Mouse (Mus musculus) thymus, adult 18-20 months (tissue): ENCODE results near the gene Flna.
"Not testable (repeated sequence)": the region's sequence is repeated elsewhere in the genome, so short reads cannot be mapped to it uniquely, and the experiment has no call there.

Experiments used
- DNase-seq, 2 experiments: peaks; one replicate each; pipeline ENCODE4 v3.0.0; 2022; ENCODE audit warnings: mixed read lengths in 2 of 2

Gene Flna

DNA sequence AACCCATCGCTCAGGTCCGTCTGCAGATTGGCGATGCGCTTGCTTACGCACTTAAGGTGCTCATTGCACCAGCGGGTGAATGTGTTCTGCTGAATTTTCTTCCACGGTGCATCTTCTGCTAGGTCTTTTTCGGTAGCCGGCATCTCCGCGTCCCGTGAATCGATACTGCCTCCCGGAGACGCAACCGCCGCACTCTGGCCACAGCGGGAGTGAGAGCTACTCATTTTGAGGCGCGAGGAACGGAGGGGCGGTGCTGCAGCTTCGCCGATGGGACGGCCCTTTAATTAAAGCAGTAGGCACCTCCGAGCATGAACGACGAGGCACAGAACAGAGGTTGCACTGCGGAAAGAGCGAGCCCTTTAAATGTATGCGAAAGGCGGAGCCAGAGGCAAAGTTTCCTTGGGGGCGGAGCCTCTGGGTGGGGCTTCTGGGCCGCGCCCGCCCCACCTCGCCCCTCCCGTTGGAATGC is 3.4 kb downstream of the Flna start:
- DNase-seq: peak; percentile 79 to 88

DNA sequence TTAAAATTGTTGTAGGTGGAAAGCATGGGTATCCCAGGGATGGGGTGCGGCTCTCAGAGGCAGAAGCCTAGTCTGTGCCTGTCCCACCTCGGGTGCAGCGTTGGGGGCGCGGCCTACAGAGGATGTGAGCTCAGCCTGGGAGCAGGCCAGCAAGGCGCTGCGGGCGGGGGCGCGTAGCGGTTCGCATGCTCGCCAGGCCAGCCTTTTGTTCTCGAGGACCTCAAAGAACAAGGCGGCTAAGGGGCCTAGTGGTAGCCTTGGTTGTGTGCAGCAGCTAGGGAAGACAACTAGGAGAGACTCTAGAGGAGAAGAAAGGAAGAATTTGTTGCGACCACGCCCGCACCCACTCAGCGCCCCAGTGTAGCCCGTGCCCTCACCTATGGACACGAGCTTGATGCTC is 3.9 kb downstream of the Flna start:
- DNase-seq: peak; percentile 61 to 66

DNA sequence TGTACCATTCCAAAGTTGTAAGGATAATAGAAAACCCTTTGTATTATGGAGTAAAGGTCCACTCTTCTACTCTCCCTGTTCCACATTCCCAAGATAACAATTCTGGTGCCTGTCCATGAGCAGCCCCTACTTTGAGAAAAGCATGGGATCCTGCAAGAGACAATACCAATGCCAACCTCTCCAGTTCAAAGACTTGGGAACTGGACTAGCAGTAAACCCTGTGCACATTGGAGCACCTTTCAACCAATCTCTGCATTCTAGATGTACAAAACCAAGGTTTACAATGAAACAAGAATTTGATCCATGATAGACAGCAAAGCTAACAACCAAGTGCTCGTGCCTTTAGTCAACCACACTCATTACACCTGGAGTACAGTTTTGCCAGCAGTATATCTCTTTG is 4.5 kb downstream of the Flna start:
- no peak for DNase-seq

DNA sequence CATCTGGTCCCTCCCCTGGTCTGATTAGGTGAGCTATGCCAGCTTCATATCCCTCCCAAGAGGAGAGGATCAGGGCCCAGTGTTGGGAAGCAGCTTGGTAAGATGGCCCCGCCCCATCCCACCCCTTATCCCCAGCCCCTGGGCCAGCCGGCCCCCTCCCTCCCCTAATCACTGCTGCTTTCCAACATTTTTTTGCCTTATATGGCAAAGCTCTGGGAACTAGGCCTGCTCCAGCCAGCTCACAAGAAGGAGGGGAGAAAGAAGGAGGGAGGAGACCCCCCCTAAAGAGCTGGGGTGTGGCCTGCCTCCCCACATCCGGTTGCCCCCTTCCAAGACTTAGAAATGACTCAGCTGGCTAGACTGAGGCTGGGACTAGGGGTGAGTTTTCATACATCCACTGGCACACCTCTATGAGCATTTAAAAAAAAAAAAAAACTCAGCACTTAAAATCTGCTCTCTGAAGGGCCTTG is 5.0 kb downstream of the Flna start:
- peak; percentile 59 to 68 for DNase-seq

DNA sequence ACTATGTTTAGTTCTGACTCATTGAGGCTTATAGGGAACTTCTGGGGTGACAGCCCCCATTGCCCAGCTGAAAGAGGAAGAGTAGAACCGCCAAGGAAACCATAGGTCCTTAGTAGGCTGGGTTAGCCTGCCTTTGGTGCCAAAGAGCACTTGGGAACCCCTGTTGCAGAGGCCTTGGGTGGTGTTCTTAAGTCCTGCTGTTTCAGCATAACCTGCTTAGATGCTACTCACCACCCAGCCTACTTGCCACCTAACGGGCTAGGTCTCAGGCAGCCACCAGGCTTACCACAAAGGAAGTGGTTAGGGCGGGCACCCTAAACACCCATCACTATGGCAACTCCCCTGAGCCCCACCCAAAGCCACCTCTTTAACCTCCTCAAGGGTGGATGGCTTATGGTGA is 5.8 kb downstream of the Flna start:
- DNase-seq: peak; percentile 72 to 82

DNA sequence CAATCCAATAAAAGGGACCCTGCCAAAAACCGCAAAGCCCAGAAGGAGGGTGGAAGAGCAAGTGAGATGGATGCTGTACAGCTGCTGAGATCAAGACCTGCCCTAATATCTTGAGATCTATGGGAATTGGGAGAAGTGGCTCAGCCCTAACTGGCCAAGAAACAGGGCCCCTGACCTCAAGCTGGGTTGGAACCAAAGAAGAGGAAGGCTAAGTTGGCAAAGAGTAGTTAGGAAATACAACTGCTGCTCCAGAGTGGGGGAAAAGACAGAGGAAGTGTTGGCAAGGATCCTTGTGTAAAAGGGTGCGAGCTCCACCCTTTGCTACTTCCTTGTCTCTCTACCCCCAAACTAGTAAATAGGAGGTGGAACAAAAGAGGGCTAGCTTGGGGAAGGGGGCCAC is 6.2 kb downstream of the Flna start:
- DNase-seq: no peak

DNA sequence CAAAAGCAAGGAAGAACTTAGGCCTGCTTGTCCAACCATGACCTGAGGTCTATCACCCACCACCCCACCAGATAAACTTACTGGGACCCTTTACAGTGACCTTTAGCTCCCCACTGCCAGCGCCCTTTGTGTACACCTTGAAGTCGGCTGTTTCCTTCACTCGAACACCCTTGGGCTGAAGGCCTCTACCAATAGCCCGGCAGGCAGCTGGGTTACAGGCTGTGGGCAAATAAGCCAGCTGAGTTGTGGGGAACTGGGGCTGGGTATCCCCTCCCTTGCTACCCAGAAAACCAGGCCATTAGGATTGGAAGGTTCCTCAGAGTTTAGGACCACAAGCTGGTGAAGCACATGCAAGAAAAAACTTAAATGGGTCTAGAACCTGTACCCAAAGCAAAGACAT is 9.3 kb downstream of the Flna start:
- DNase-seq: no peak

DNA sequence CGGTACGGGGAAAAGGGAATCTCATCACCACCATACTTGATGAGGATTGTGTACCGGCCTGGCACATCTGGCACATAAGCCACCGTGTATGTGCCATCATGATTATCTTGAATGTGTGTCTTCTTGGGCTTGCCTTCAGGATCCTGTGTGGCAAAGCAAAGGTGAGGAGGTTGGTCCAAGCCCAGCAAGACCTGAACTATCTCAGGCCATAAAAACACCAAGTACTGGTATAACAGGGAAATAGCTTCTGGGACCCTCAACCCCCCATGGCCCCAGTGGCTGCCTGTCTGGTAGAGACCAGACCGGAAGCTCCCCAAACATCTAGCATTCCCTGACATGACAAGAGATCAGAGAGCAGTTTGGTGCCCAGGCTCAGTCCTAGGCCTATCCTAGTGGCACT is 16.4 kb downstream of the Flna start:
- DNase-seq: no peak

DNA sequence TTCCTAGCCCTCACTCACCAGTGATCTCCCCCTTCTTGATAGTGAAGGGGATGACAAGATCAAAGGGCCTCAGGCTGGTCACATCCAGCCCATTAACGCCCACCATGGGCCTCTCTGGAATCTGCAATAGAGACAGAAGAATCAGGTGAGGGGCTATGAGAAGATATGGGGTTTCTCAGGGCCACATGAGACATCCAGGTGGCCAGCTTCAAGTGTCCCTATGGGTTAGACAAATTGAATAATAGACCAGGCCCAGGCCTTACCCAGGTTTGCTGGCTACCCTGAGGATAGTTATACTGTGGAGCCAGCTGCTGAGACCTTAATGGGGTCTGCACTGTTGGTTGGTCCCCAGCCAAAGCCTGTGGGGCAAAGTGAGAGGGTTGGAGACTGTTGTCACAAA is 19.6 kb downstream of the Flna start:
- DNase-seq: no peak

DNA sequence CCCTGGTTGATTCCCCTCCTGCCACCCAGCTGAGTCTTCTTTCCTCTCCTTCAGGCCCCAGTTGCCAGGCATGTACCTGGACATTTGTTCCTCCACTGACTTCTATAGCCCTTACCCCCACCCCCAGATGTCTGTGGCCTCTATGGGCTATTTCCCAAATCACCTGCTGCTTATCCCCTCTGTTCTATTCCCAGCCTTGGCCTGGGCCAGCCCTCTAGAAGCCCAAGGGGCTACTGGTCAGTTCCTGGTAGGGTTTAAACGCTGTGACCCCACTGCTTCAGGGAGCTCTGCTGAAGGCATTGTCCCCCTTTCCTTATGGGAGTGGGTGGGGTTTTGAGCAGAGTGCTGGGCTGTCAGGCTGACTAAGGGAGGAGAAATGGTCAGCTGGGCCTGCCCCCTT is 29.5 kb downstream of the Flna start:
- not testable (repeated sequence) for DNase-seq

DNA sequence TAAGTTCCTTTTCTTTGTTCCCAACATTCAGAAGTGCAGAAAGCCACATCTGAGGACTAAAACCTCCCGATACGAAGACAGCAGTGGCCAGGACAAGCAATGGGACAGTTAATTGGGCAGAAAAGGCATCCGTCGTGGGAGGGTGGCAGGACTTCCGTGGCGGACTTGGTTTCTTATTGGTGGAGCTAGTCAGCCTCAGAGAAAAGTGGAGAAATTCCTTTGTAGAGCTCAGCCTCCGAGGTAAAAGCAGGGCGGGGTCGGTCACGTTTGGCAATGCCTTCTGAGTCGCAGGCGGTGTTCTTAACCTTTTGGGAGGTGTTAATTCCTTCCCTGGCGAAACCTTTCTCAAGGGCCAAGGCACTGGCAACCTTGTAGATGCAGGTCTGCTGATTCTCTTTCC is 30.2 kb downstream of the Flna start:
- DNase-seq: no peak

DNA sequence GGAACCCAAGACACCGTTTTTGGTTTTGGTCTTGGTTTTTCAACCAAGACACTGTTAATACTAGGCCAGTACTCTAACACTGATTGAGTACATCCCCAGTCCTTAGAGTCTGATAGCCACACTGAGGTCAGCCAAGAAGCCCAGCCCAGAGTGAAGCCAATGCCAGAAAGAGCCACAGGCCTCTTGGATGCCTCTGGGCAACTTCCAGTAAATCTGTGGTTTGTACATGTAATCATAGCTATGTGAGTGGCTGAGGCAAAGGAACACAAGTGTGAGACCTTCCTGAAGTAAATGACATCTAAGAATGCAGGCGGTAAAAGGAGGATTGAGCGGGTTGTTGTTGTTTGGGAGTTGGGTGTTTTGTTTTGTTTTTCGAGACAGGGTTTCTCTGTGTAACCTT is 31.1 kb downstream of the Flna start:
- DNase-seq: no peak

DNA sequence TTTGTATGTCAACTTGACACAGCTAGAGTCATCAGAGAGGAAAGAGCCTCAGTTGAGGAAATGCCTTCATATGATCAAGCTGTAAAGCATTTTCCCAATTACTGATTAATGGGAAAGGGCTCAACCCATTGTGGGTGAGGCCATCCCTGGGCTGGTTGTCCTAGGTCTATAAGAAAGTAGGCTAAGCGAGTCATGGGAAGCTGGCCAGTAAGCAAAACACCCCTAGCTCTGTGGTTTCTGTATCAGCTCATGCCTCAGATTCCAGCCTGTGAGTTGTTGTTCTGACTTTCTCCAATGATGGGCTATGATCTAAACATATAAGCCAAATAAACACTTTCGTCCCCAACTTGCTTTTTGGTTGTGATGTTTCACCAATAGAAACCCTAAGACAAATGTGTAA is 46.1 kb downstream of the Flna start:
- DNase-seq: no peak

DNA sequence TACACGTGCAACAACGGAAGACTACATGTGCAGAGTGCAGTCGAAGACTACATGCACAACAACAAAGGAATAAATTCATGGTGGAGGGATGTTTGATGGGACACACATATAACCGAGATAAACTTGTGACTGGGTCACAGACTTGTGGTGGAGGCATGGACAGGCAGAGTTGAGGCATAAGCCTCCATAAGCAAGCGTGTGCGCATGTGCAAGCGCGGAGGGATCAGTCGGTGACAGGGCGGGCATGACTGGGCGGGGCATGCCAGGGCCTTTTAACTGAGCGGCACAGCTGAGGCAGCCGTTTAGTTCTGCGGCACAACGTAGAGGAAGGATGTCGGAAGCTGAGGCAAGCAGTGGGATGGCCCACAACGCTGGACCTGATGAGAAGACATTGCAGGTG is 72.7 kb downstream of the Flna start, which contains the start of gene Tktl1:
TSS of gene Tktl1 (plus strand) at position 301 of the 400 bp plus-strand sequence.
- DNase-seq: no peak
